Mouse (Mus musculus) macrophage (primary cell): ENCODE results near the gene Gm20918. TPM values are rescaled to one million over a fixed set of nuclear protein-coding genes. Genes with fewer than 3 reads are reported as not detected.
"Not testable (repeated sequence)": the region's sequence is repeated elsewhere in the genome, so short reads cannot be mapped to it uniquely, and the experiment has no call there.

Experiments used
- H3K27ac ChIP-seq: fragments of 350-480 bp; formaldehyde crosslinking; 2 replicates; pipeline ENCODE4 v1.9.0; 2021
- H3K36me3 ChIP-seq: fragments of 350-480 bp; formaldehyde crosslinking; 2 replicates; pipeline ENCODE4 v1.9.0; 2021; ENCODE audit errors: inconsistent target
- H3K4me3 ChIP-seq: fragments of 350-480 bp; formaldehyde crosslinking; 2 replicates; pipeline ENCODE4 v1.9.0; 2021; ENCODE audit errors: inconsistent target
- H3K79me2 ChIP-seq: fragments of 350-480 bp; formaldehyde crosslinking; 2 replicates; pipeline ENCODE4 v1.9.0; 2021; ENCODE audit errors: inconsistent target
- polyA plus RNA-seq: library from polyadenylated mRNA; stranded (reverse); fragments of 250-400 nt; gene quantifications from 3 replicates; pipeline ENCODE4 v1.2.4, GENCODE M21; 2018; ENCODE audit warnings: inconsistent platforms
- total RNA-seq, 78 experiments: library from RNA; depleted of rRNA; stranded (reverse); fragments of 250-400 nt; gene quantifications; 1 replicate in 9 of 78; 2 replicates in 24 of 78; 3 replicates in 43 of 78; 4 replicates in 2 of 78; pipeline ENCODE4 v1.2.4; 2018; ENCODE audit warnings: inconsistent platforms in 56 of 78

The Gm20918 gene
- total RNA-seq (2018; cell fraction: chromatin; rRNA removed) = not detected
- not detected for total RNA-seq (2018; cell fraction: cytosol; rRNA removed)
- total RNA-seq (2018; cell fraction: nucleus; rRNA removed) = not detected
- polyA plus RNA-seq = not detected in 3 replicates

DNA sequence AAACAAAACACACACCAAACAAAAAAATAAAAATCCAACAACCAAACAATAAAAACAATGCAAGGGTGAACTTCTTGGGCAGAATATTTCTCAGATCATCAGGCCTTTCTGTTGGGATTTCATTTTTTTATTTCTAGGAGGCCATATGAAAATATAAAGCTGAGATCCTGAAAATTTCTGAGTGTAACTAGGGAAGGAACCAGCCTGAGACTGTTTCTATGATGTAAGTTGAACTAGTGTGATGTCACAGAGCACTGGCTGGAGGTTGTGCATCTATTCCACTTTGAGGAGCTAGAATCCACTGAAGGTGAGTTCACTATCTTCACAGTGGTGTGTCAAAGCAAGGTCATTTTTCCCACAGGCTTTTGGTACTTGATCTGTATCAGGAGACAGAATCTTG, at the start of gene Gm20918:
TSS of gene Gm20918 (plus strand) at position 301 of the 400 bp plus-strand sequence.
- H3K4me3 ChIP-seq, H3K36me3 ChIP-seq, H3K79me2 ChIP-seq, H3K27ac ChIP-seq: not testable (repeated sequence)

Other genes starting within 250 kb of the Gm20918 start
- gene Gm21820, start 205.5 kb downstream of the Gm20918 start, polyA plus RNA-seq = not detected in 3 replicates